Mouse (Mus musculus) hindbrain, embryonic 11.5 days (tissue): Measurements from ENCODE around the gene Pih1d1. TPM values are rescaled to one million over a fixed set of nuclear protein-coding genes. Genes with fewer than 3 reads are reported as not detected.
A peak's percentile ranks its signal among the peaks of the same experiment; 100 is the strongest.

Source experiments
- ATAC-seq: fragments of 200-750 bp; cut with Nextera tagmentation; 2 replicates; pipeline ENCODE4 v1.8.0; 2017; ENCODE audit warnings: mild to moderate bottlenecking, moderate TSS enrichment, moderate library complexity; ENCODE audit not compliant: low FRiP score
- DNase-seq: peaks from one replicate; pipeline ENCODE4 v3.0.0-alpha.2; 2015; ENCODE audit warnings: low spot score
- H3K27ac ChIP-seq: fragments of 300-500 bp; sonication (generic); 2 replicates; pipeline ENCODE4 v1.5.1; 2014; ENCODE audit warnings: mild to moderate bottlenecking, low read depth, low read length
- H3K27me3 ChIP-seq: fragments of 300-500 bp; sonication (generic); 2 replicates; pipeline ENCODE4 v1.6.1; 2014; ENCODE audit warnings: mild to moderate bottlenecking, low read length, moderate library complexity, mixed read lengths; ENCODE audit not compliant: control insufficient read depth, insufficient read depth
- H3K36me3 ChIP-seq: fragments of 300-500 bp; sonication (generic); 2 replicates; pipeline ENCODE4 v1.6.1; 2014; ENCODE audit warnings: mild to moderate bottlenecking, low read length, moderate library complexity, mixed read lengths; ENCODE audit not compliant: control insufficient read depth, insufficient read depth
- H3K4me1 ChIP-seq: fragments of 300-500 bp; sonication (generic); replicated peaks from 2 replicates; pipeline ENCODE4 v1.6.1; 2014; ENCODE audit warnings: low read length, mixed read lengths; ENCODE audit not compliant: control insufficient read depth, insufficient read depth
- H3K4me2 ChIP-seq: fragments of 300-500 bp; sonication (generic); replicated peaks from 2 replicates; pipeline ENCODE4 v1.6.1; 2014; ENCODE audit warnings: mild to moderate bottlenecking, low read depth, low read length
- H3K4me3 ChIP-seq: fragments of 300-500 bp; sonication (generic); 2 replicates; pipeline ENCODE4 v1.5.1; 2014; ENCODE audit warnings: low read depth, low read length
- H3K9ac ChIP-seq: fragments of 300-500 bp; sonication (generic); 2 replicates; pipeline ENCODE4 v1.6.1; 2014; ENCODE audit warnings: low read depth, low read length
- H3K9me3 ChIP-seq: fragments of 300-500 bp; sonication (generic); 2 replicates; pipeline ENCODE4 v1.6.1; 2016; ENCODE audit warnings: low read length; ENCODE audit not compliant: control insufficient read depth
- WGBS: fragments of 180-500 bp; shearing (Covaris S2); extraction: QIAGEN DNeasy Blood & Tissue Kit; methylation state at CpG from one replicate; pipeline ENCODE4 v1.1.7; 2014; 5-methylcytosine and 5-hydroxymethylcytosine counted together
- polyA plus RNA-seq: library from polyadenylated mRNA; unstranded; fragments of >200 nt; fragmentation: Nextera tagmentation; extraction: Ambion mirVana; gene quantifications from 2 replicates; pipeline ENCODE4 v1.2.1, GENCODE M21; 2014

Pih1d1 gene
- polyA plus RNA-seq, 1 experiment from 2014 or later, result 105 TPM

DNA sequence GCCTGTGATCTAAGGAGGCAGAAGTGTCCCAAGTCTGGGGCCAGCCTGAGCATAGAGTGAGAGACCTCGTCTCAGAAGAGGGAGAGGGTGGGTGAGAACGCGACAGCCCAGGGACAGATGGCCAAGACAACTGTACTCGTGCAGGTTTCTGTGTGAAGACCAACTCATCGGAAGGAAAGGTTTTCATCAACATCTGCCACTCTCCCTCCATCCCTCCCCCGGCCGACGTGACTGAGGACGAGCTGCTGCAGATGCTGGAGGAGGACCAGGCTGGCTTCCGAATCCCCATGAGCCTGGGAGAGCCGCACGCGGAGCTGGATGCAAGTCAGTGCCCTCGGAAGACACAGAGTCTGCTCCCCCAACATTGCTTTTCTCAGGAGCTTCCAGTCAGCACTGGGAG, 3.4 kb downstream of the Pih1d1 start:
- Histone ChIP-seq H3K36me3 (0 out of 2 replicates have a peak, but pooled peaks cover 2% of the 10 kb centered on the region), H3K9ac (no peak overlapping the region)
- no peak for ATAC-seq

DNA sequence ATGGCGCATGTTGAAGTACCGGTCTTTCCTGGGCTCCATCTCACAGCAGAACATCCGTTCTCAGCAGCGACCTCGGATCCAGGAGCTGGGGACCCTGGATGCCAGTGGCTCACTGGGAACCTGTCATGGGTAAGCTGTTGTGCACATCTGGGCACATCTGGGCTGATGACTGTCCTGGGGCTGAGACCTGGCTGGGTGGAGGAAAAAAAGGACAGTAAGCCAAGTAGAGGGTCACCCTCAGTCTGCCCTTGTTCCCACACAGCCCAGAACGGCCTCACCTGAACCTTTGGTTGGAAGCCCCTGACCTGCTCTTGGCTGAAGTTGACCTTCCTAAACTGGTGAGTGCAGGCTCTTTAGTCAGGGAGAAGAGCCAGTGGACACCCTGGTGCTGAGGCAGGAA, 4.9 kb downstream of the Pih1d1 start:
- Histone ChIP-seq H3K27ac (no peak overlapping the region), H3K9ac (no peak overlapping the region), H3K27me3 (peaks cover 16% of the 10 kb centered on the region), H3K4me1 (peaks cover 10% of the 10 kb centered on the region), H3K36me3 (0 out of 2 replicates have a peak, but pooled peaks cover 2% of the 10 kb centered on the region), H3K9me3 (no peaks in the 10 kb centered on the region), H3K4me2 (no peak overlapping the region), H3K4me3 (no peak overlapping the region)
- WGBS, result 92% methylated on average over 6 of the region's 6 CpGs
- DNase-seq, result no peak
- ATAC-seq, result no peak

More for the DNA sequence above, 3.4 kb downstream of the Pih1d1 start:
- Histone ChIP-seq H3K4me2 (no peak overlapping the region), H3K4me3 (no peak overlapping the region), H3K9me3 (no peaks in the 10 kb centered on the region), H3K27ac (no peak overlapping the region), H3K4me1 (peaks cover 4% of the 10 kb centered on the region; the same call in 1 of the 2 replicates), H3K27me3 (peaks cover under 1% of the 10 kb centered on the region; the same call in 1 of the 2 replicates)
- 89% methylated on average over 14 of the region's 14 CpGs for WGBS
- DNase-seq, result no peak

GRCm38 (mm10) chr7:45160316-45160800, 6.3 kb downstream of the Pih1d1 start:
- ATAC-seq, result no peak
- WGBS, result 94% methylated on average over 6 of the region's 6 CpGs
- H3K36me3 ChIP-seq, result 0 out of 2 replicates have a peak, but pooled peaks cover 2% of the 10 kb centered on the region
- no peak overlapping the region for H3K27ac ChIP-seq
- H3K4me3 ChIP-seq, result no peak overlapping the region
- H3K4me2 ChIP-seq, result no peak overlapping the region
- no peaks in the 10 kb centered on the region for H3K9me3 ChIP-seq
- no peak for DNase-seq
- H3K9ac ChIP-seq, result no peak overlapping the region
- H3K27me3 ChIP-seq, result peaks cover 29% of the 10 kb centered on the region
- H3K4me1 ChIP-seq, result peaks cover 9% of the 10 kb centered on the region

GRCm38 (mm10) chr7:45160866-45161265, 6.8 kb downstream of the Pih1d1 start:
- 94% methylated on average over 3 of the region's 3 CpGs for WGBS
- Histone ChIP-seq H3K27ac (no peak overlapping the region), H3K4me1 (peaks cover 9% of the 10 kb centered on the region), H3K36me3 (0 out of 2 replicates have a peak, but pooled peaks cover 2% of the 10 kb centered on the region), H3K9me3 (no peaks in the 10 kb centered on the region), H3K4me2 (no peak overlapping the region), H3K9ac (no peak overlapping the region), H3K4me3 (no peak overlapping the region), H3K27me3 (peaks cover 34% of the 10 kb centered on the region)
- no peak for ATAC-seq
- no peak for DNase-seq

DNA sequence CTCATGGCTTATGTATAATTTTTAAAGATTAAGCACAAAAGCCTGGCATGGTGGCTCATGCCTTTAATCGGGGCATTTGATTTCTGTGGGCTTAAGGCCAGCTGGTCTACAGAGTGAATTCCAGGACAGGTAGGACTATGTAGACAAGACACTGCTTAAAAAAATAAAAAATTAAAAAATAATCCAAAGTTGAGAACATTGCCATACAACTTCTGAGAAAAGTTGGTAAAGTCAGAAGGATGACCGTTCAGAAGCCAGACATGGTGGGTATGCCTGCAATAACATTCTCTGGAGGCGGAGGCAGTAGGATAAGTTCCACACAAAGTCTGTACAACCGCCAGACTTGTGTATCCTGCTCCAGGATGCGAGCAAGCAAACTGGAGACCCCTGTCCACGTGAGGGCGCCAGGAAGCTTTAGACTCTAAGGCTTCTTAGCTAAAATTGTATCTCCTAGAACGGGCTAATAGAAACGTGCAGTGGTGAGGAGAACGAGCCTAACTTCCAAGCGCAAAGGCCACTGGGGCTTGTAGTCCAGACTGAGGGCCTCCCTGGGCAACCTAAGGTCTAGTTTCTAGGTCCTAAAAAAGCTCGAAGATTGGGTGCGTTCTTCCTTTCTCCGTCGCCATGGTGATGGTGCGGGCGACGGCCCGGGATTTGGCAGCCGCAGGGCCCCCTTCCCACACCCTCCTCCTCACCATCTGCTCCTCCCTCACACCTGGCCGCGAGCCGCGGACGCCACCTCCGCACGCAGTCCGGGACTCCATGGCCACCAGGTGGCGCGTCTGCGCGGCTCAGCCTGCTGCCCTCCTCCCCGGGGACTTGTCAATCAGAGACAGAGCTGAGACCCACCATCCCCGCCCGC, 7.7 kb downstream of the Pih1d1 start:
- H3K9ac ChIP-seq, result no peak overlapping the region
- H3K27ac ChIP-seq, result no peak overlapping the region
- 5% methylated on average over 35 of the region's 35 CpGs for WGBS
- H3K4me1 ChIP-seq, result peaks cover 9% of the 10 kb centered on the region
- H3K27me3 ChIP-seq, result peaks cover 43% of the 10 kb centered on the region
- peak overlapping the region; percentile 63 for H3K4me2 ChIP-seq
- peak; percentile 86 for ATAC-seq
- 0 out of 2 replicates have a peak, but pooled peaks cover 2% of the 10 kb centered on the region for H3K36me3 ChIP-seq
- DNase-seq, result peak; percentile 90
- no peaks in the 10 kb centered on the region for H3K9me3 ChIP-seq
- peak overlapping the region; percentile 26 for H3K4me3 ChIP-seq

- Histone ChIP-seq H3K36me3 (0 out of 2 replicates have a peak, but pooled peaks cover 2% of the 10 kb centered on the region), H3K4me3 (peak overlapping the region; percentile 26), H3K4me1 (peaks cover 9% of the 10 kb centered on the region), H3K9ac (no peak overlapping the region), H3K27ac (no peak overlapping the region), H3K9me3 (no peaks in the 10 kb centered on the region), H3K27me3 (peaks cover 49% of the 10 kb centered on the region), H3K4me2 (peak overlapping the region; percentile 63)
- 24% methylated on average over 6 of the region's 6 CpGs for WGBS
- ATAC-seq (peak; percentile 34; the same call in 1 of the 2 replicates), DNase-seq (peak; percentile 26)
Observed at GRCm38 (mm10) chr7:45162551-45162950, 8.4 kb downstream of the Pih1d1 start.

GRCm38 (mm10) chr7:45162996-45163615, 9.0 kb downstream of the Pih1d1 start:
- Histone ChIP-seq H3K36me3 (0 out of 2 replicates have a peak, but pooled peaks cover 2% of the 10 kb centered on the region), H3K9me3 (no peaks in the 10 kb centered on the region), H3K4me1 (peaks cover 10% of the 10 kb centered on the region), H3K4me3 (no peak overlapping the region), H3K9ac (no peak overlapping the region), H3K27me3 (peaks cover 55% of the 10 kb centered on the region), H3K4me2 (no peak overlapping the region), H3K27ac (no peak overlapping the region)
- no peak for ATAC-seq
- 72% methylated on average over 9 of the region's 9 CpGs for WGBS
- no peak for DNase-seq

- H3K36me3 ChIP-seq, result no peaks in the 10 kb centered on the region
- peak within 1 kb of the TSS; percentile 34; the same call in 1 of the 2 replicates for H3K9ac ChIP-seq
- H3K9me3 ChIP-seq, result no peaks in the 10 kb centered on the region
- H3K4me1 ChIP-seq, result peaks cover 11% of the 10 kb centered on the region
- H3K4me3 ChIP-seq, result peak within 1 kb of the TSS; percentile 34
- ATAC-seq (no peak), DNase-seq (peak; percentile 44)
- peaks cover 63% of the 10 kb centered on the region for H3K27me3 ChIP-seq
- peak within 1 kb of the TSS; percentile 59 for H3K4me2 ChIP-seq
- H3K27ac ChIP-seq, result no peak within 1 kb of the TSS
- WGBS, result 2% methylated on average over 39 of the region's 41 CpGs
Observed at GRCm38 (mm10) chr7:45163735-45164490, 9.8 kb downstream of the Pih1d1 start, which contains the start of gene Slc17a7. Slc17a7 (plus strand) TSS chr7:45163949.
